Mouse (Mus musculus): ENCODE results near the gene Nhlh1.

Nhlh1 gene

GRCm38 (mm10) chr1:172053541-172054440 lies 3.6 kb downstream of the Nhlh1 start:
- DNase-seq (ENCODE audit: low spot score in 2 of 2) = no peak

GRCm38 (mm10) chr1:172052766-172053279 lies 4.5 kb downstream of the Nhlh1 start:
- no peak for DNase-seq (ENCODE audit: low spot score in 2 of 2)

GRCm38 (mm10) chr1:172049131-172049782 lies 8.1 kb downstream of the Nhlh1 start:
- no peak for DNase-seq (ENCODE audit: low spot score in 2 of 2)

- DNase-seq (ENCODE audit: low spot score in 2 of 2) = no peak
Measured at GRCm38 (mm10) chr1:172048241-172048734, 9.1 kb downstream of the Nhlh1 start.

- DNase-seq (ENCODE audit: low spot score in 2 of 2) = peak; percentile 31 to 46
Measured at GRCm38 (mm10) chr1:172046938-172047337, 10.4 kb downstream of the Nhlh1 start.

GRCm38 (mm10) chr1:172046410-172046809 lies 11.0 kb downstream of the Nhlh1 start:
- no peak for DNase-seq (ENCODE audit: low spot score in 2 of 2)

GRCm38 (mm10) chr1:172029914-172030313 lies 27.5 kb downstream of the Nhlh1 start:
- DNase-seq (ENCODE audit: low spot score in 2 of 2) = no peak

- DNase-seq (ENCODE audit: low spot score in 2 of 2) = no peak
Measured at GRCm38 (mm10) chr1:172028394-172029275, 28.7 kb downstream of the Nhlh1 start, which contains the start of gene Vangl2. TSS of gene Vangl2 (minus strand) at chr1:172028444.

- DNase-seq (ENCODE audit: low spot score in 2 of 2) = no peak
Measured at GRCm38 (mm10) chr1:172027809-172028102, 29.6 kb downstream of the Nhlh1 start.

- DNase-seq (ENCODE audit: low spot score in 2 of 2) = peak; percentile 75
Measured at GRCm38 (mm10) chr1:172027010-172027808, 30.2 kb downstream of the Nhlh1 start.

GRCm38 (mm10) chr1:172026201-172026901 lies 31.0 kb downstream of the Nhlh1 start:
- DNase-seq (ENCODE audit: low spot score in 2 of 2) = no peak

- DNase-seq (ENCODE audit: low spot score in 2 of 2) = no peak
Measured at GRCm38 (mm10) chr1:172025201-172025904, 32.0 kb downstream of the Nhlh1 start.

GRCm38 (mm10) chr1:172024140-172024895 lies 33.1 kb downstream of the Nhlh1 start:
- DNase-seq (ENCODE audit: low spot score in 2 of 2) = no peak

GRCm38 (mm10) chr1:172019863-172020521 lies 37.4 kb downstream of the Nhlh1 start:
- no peak for DNase-seq (ENCODE audit: low spot score in 2 of 2)

- no peak for DNase-seq (ENCODE audit: low spot score in 2 of 2)
Measured at GRCm38 (mm10) chr1:172019339-172019738, 38.0 kb downstream of the Nhlh1 start.

- DNase-seq (ENCODE audit: low spot score in 2 of 2) = no peak
Measured at GRCm38 (mm10) chr1:172018336-172019311, 38.7 kb downstream of the Nhlh1 start.

- DNase-seq (ENCODE audit: low spot score in 2 of 2) = no peak
Measured at GRCm38 (mm10) chr1:172017517-172018070, 39.8 kb downstream of the Nhlh1 start.

Data from spleen, postnatal 36 days (tissue).